Mouse (Mus musculus): ENCODE results near the gene Ces2g.

GRCm38 (mm10) chr8:104963375-104963894, 1.9 kb downstream of the Ces2g start:
- TF ChIP-seq CTCF (conservative IDR thresholded peaks at IDR 0.05; ENCODE audit: insufficient read depth, insufficient read length, low read depth, low read length) (no peak), POLR2A (IDR thresholded peaks at IDR 0.05; ENCODE audit: low read depth, low read length) (no peak)

All from kidney, adult 2 months (tissue).